Mouse (Mus musculus): ENCODE measurements around the gene Tex52. TPM values are rescaled to one million over a fixed set of nuclear protein-coding genes. Genes with fewer than 3 reads are reported as not detected.

Gene Tex52
- polyA plus RNA-seq, 1 experiment from 2014 or later, result 0.84 TPM

- WGBS, result 91% methylated on average over 5 of the region's 5 CpGs
- ATAC-seq (replicated peaks; ENCODE audit: low FRiP score), result no peak
- H3K36me3 ChIP-seq (ENCODE audit: control insufficient read depth, insufficient read depth, low read length), result peaks cover 6% of the 10 kb centered on the region; the same call in 1 of the 2 replicates
Measured at GRCm38 (mm10) chr6:128416169-128416568, 40.9 kb downstream of the Tex52 start.

GRCm38 (mm10) chr6:128418076-128418475, 42.8 kb downstream of the Tex52 start:
- Histone ChIP-seq H3K9me3 (ENCODE audit: control insufficient read depth, low read length) (no peaks in the 10 kb centered on the region), H3K36me3 (ENCODE audit: control insufficient read depth, insufficient read depth, low read length) (no peaks in the 10 kb centered on the region; the same call in 1 of the 2 replicates), H3K27ac (ENCODE audit: low read depth, low read length) (no peak overlapping the region), H3K4me2 (ENCODE audit: low read depth, low read length, severe bottlenecking) (no peak overlapping the region), H3K27me3 (ENCODE audit: control insufficient read depth, insufficient read depth, low read length) (no peaks in the 10 kb centered on the region), H3K4me3 (ENCODE audit: low read depth, low read length) (no peak overlapping the region), H3K4me1 (replicated peaks; ENCODE audit: control insufficient read depth, insufficient read depth, low read length) (no peaks in the 10 kb centered on the region), H3K9ac (ENCODE audit: low read length) (no peak overlapping the region)
- ATAC-seq (replicated peaks; ENCODE audit: low FRiP score) (no peak), DNase-seq (ENCODE audit: low spot score) (peak; percentile 26)
- WGBS, result 88% methylated on average over 1 of the region's 1 CpGs

More at GRCm38 (mm10) chr6:128416169-128416568, 40.9 kb downstream of the Tex52 start:
- Histone ChIP-seq H3K27me3 (ENCODE audit: control insufficient read depth, insufficient read depth, low read length) (no peaks in the 10 kb centered on the region), H3K27ac (ENCODE audit: low read depth, low read length) (no peak overlapping the region), H3K4me3 (ENCODE audit: low read depth, low read length) (no peak overlapping the region), H3K9ac (ENCODE audit: low read length) (no peak overlapping the region), H3K9me3 (ENCODE audit: control insufficient read depth, low read length) (no peaks in the 10 kb centered on the region), H3K4me2 (ENCODE audit: low read depth, low read length, severe bottlenecking) (no peak overlapping the region), H3K4me1 (replicated peaks; ENCODE audit: control insufficient read depth, insufficient read depth, low read length) (no peaks in the 10 kb centered on the region)
- DNase-seq (ENCODE audit: low spot score), result peak; percentile 37

GRCm38 (mm10) chr6:128421036-128421435, 45.8 kb downstream of the Tex52 start:
- WGBS, result 96% methylated on average over 2 of the region's 2 CpGs
- ATAC-seq (replicated peaks; ENCODE audit: low FRiP score), result no peak
- no peak overlapping the region for H3K4me2 ChIP-seq (ENCODE audit: low read depth, low read length, severe bottlenecking)
- H3K9ac ChIP-seq (ENCODE audit: low read length), result no peak overlapping the region
- H3K4me1 ChIP-seq (replicated peaks; ENCODE audit: control insufficient read depth, insufficient read depth, low read length), result no peaks in the 10 kb centered on the region; the same call in 1 of the 2 replicates
- H3K4me3 ChIP-seq (ENCODE audit: low read depth, low read length), result no peak overlapping the region
- H3K27me3 ChIP-seq (ENCODE audit: control insufficient read depth, insufficient read depth, low read length), result no peaks in the 10 kb centered on the region
- no peaks in the 10 kb centered on the region for H3K9me3 ChIP-seq (ENCODE audit: control insufficient read depth, low read length)
- H3K27ac ChIP-seq (ENCODE audit: low read depth, low read length), result no peak overlapping the region
- no peak for DNase-seq (ENCODE audit: low spot score)
- no peaks in the 10 kb centered on the region; the same call in 1 of the 2 replicates for H3K36me3 ChIP-seq (ENCODE audit: control insufficient read depth, insufficient read depth, low read length)

GRCm38 (mm10) chr6:128421480-128421879, 46.2 kb downstream of the Tex52 start:
- H3K4me3 ChIP-seq (ENCODE audit: low read depth, low read length), result no peak overlapping the region
- 88% methylated on average over 3 of the region's 3 CpGs for WGBS
- no peak for ATAC-seq (replicated peaks; ENCODE audit: low FRiP score)
- H3K4me1 ChIP-seq (replicated peaks; ENCODE audit: control insufficient read depth, insufficient read depth, low read length), result no peaks in the 10 kb centered on the region; the same call in 1 of the 2 replicates
- no peak for DNase-seq (ENCODE audit: low spot score)
- no peaks in the 10 kb centered on the region; the same call in 1 of the 2 replicates for H3K36me3 ChIP-seq (ENCODE audit: control insufficient read depth, insufficient read depth, low read length)
- no peak overlapping the region for H3K4me2 ChIP-seq (ENCODE audit: low read depth, low read length, severe bottlenecking)
- no peak overlapping the region for H3K9ac ChIP-seq (ENCODE audit: low read length)
- no peaks in the 10 kb centered on the region for H3K9me3 ChIP-seq (ENCODE audit: control insufficient read depth, low read length)
- H3K27ac ChIP-seq (ENCODE audit: low read depth, low read length), result no peak overlapping the region
- H3K27me3 ChIP-seq (ENCODE audit: control insufficient read depth, insufficient read depth, low read length), result no peaks in the 10 kb centered on the region

GRCm38 (mm10) chr6:128423496-128424268, 48.4 kb downstream of the Tex52 start:
- no peak overlapping the region for H3K27ac ChIP-seq (ENCODE audit: low read depth, low read length)
- peak overlapping the region; percentile 51 for H3K4me3 ChIP-seq (ENCODE audit: low read depth, low read length)
- no peaks in the 10 kb centered on the region; the same call in 1 of the 2 replicates for H3K4me1 ChIP-seq (replicated peaks; ENCODE audit: control insufficient read depth, insufficient read depth, low read length)
- peak overlapping the region; percentile 45 for H3K4me2 ChIP-seq (ENCODE audit: low read depth, low read length, severe bottlenecking)
- 52% methylated on average over 15 of the region's 16 CpGs for WGBS
- H3K27me3 ChIP-seq (ENCODE audit: control insufficient read depth, insufficient read depth, low read length), result no peaks in the 10 kb centered on the region
- H3K9ac ChIP-seq (ENCODE audit: low read length), result peak overlapping the region; percentile 74
- no peaks in the 10 kb centered on the region for H3K9me3 ChIP-seq (ENCODE audit: control insufficient read depth, low read length)
- DNase-seq (ENCODE audit: low spot score) (no peak), ATAC-seq (replicated peaks; ENCODE audit: low FRiP score) (peak; percentile 48)
- peaks cover 4% of the 10 kb centered on the region; the same call in 1 of the 2 replicates for H3K36me3 ChIP-seq (ENCODE audit: control insufficient read depth, insufficient read depth, low read length)

GRCm38 (mm10) chr6:128424269-128425019, 49.2 kb downstream of the Tex52 start, which contains the start of gene Itfg2:
Gene Itfg2 (minus strand): TSS chr6:128424931.
- ATAC-seq (replicated peaks; ENCODE audit: low FRiP score), result peak; percentile 95
- H3K4me1 ChIP-seq (replicated peaks; ENCODE audit: control insufficient read depth, insufficient read depth, low read length), result no peaks in the 10 kb centered on the region; the same call in 1 of the 2 replicates
- under 1% methylated on average over 42 of the region's 42 CpGs for WGBS

GRCm38 (mm10) chr6:128425046-128425445, 49.8 kb downstream of the Tex52 start:
- no peaks in the 10 kb centered on the region; the same call in 1 of the 2 replicates for H3K4me1 ChIP-seq (replicated peaks; ENCODE audit: control insufficient read depth, insufficient read depth, low read length)
- DNase-seq (ENCODE audit: low spot score) (no peak), ATAC-seq (replicated peaks; ENCODE audit: low FRiP score) (peak; percentile 6; the same call in 1 of the 2 replicates)
- no peaks in the 10 kb centered on the region for H3K27me3 ChIP-seq (ENCODE audit: control insufficient read depth, insufficient read depth, low read length)
- H3K4me3 ChIP-seq (ENCODE audit: low read depth, low read length), result peak overlapping the region; percentile 51
- H3K4me2 ChIP-seq (ENCODE audit: low read depth, low read length, severe bottlenecking), result peak overlapping the region; percentile 45
- peak overlapping the region; percentile 74 for H3K9ac ChIP-seq (ENCODE audit: low read length)
- peak overlapping the region; percentile 89; the same call in 1 of the 2 replicates for H3K27ac ChIP-seq (ENCODE audit: low read depth, low read length)
- 17% methylated on average over 9 of the region's 9 CpGs for WGBS
- H3K9me3 ChIP-seq (ENCODE audit: control insufficient read depth, low read length), result no peaks in the 10 kb centered on the region
- peaks cover 9% of the 10 kb centered on the region; the same call in 1 of the 2 replicates for H3K36me3 ChIP-seq (ENCODE audit: control insufficient read depth, insufficient read depth, low read length)

More at GRCm38 (mm10) chr6:128424269-128425019, 49.2 kb downstream of the Tex52 start, which contains the start of gene Itfg2:
- Histone ChIP-seq H3K4me3 (ENCODE audit: low read depth, low read length) (peak within 1 kb of the TSS; percentile 51), H3K9ac (ENCODE audit: low read length) (peak within 1 kb of the TSS; percentile 74), H3K9me3 (ENCODE audit: control insufficient read depth, low read length) (no peaks in the 10 kb centered on the region), H3K27me3 (ENCODE audit: control insufficient read depth, insufficient read depth, low read length) (no peaks in the 10 kb centered on the region), H3K27ac (ENCODE audit: low read depth, low read length) (peak within 1 kb of the TSS; percentile 89), H3K4me2 (ENCODE audit: low read depth, low read length, severe bottlenecking) (peak within 1 kb of the TSS; percentile 45), H3K36me3 (ENCODE audit: control insufficient read depth, insufficient read depth, low read length) (peaks cover 5% of the 10 kb centered on the region; the same call in 1 of the 2 replicates)
- DNase-seq (ENCODE audit: low spot score), result peak; percentile 96

GRCm38 (mm10) chr6:128427571-128427970, 52.3 kb downstream of the Tex52 start:
- Histone ChIP-seq H3K36me3 (ENCODE audit: control insufficient read depth, insufficient read depth, low read length) (peaks cover 23% of the 10 kb centered on the region), H3K9ac (ENCODE audit: low read length) (no peak overlapping the region), H3K27me3 (ENCODE audit: control insufficient read depth, insufficient read depth, low read length) (no peaks in the 10 kb centered on the region), H3K9me3 (ENCODE audit: control insufficient read depth, low read length) (no peaks in the 10 kb centered on the region), H3K4me1 (replicated peaks; ENCODE audit: control insufficient read depth, insufficient read depth, low read length) (no peaks in the 10 kb centered on the region; the same call in 1 of the 2 replicates), H3K27ac (ENCODE audit: low read depth, low read length) (no peak overlapping the region), H3K4me3 (ENCODE audit: low read depth, low read length) (no peak overlapping the region), H3K4me2 (ENCODE audit: low read depth, low read length, severe bottlenecking) (no peak overlapping the region)
- no peak for ATAC-seq (replicated peaks; ENCODE audit: low FRiP score)
- peak; percentile 37 for DNase-seq (ENCODE audit: low spot score)
- 94% methylated on average over 5 of the region's 5 CpGs for WGBS

All from forebrain, embryonic 11.5 days (tissue).